Mouse (Mus musculus): ENCODE data around the gene Ddx54. TPM values are rescaled to one million over a fixed set of nuclear protein-coding genes. Genes with fewer than 3 reads are reported as not detected.

The Ddx54 gene
- polyA plus RNA-seq, 1 experiment from 2014 or later, result 25.9 TPM

GRCm38 (mm10) chr5:120649938-120650337 lies 37.4 kb downstream of the Ddx54 start:
- peaks cover 2% of the 10 kb centered on the region; the same call in 1 of the 2 replicates for H3K4me1 ChIP-seq (replicated peaks; ENCODE audit: control insufficient read depth, insufficient read depth, low read length)
- no peaks in the 10 kb centered on the region for H3K36me3 ChIP-seq (ENCODE audit: control insufficient read depth, insufficient read depth, low read length)
- ATAC-seq (ENCODE audit: low FRiP score), result no peak
- H3K4me3 ChIP-seq (ENCODE audit: low read depth, low read length), result no peak overlapping the region
- no peak overlapping the region for H3K4me2 ChIP-seq (replicated peaks; ENCODE audit: low read depth, low read length)
- H3K9me3 ChIP-seq (ENCODE audit: control insufficient read depth, low read length), result no peaks in the 10 kb centered on the region
- peaks cover 31% of the 10 kb centered on the region for H3K27me3 ChIP-seq (ENCODE audit: control insufficient read depth, insufficient read depth, low read length)
- 21% methylated on average over 13 of the region's 13 CpGs for WGBS
- no peak for DNase-seq (ENCODE audit: low spot score)
- no peak overlapping the region for H3K9ac ChIP-seq (ENCODE audit: low read depth, low read length)
- H3K27ac ChIP-seq (ENCODE audit: low read depth, low read length), result no peak overlapping the region

- Histone ChIP-seq H3K4me2 (replicated peaks; ENCODE audit: low read depth, low read length) (no peak overlapping the region), H3K27me3 (ENCODE audit: control insufficient read depth, insufficient read depth, low read length) (peaks cover 31% of the 10 kb centered on the region), H3K9me3 (ENCODE audit: control insufficient read depth, low read length) (no peaks in the 10 kb centered on the region), H3K36me3 (ENCODE audit: control insufficient read depth, insufficient read depth, low read length) (no peaks in the 10 kb centered on the region), H3K4me3 (ENCODE audit: low read depth, low read length) (no peak overlapping the region), H3K9ac (ENCODE audit: low read depth, low read length) (no peak overlapping the region), H3K4me1 (replicated peaks; ENCODE audit: control insufficient read depth, insufficient read depth, low read length) (peaks cover 2% of the 10 kb centered on the region; the same call in 1 of the 2 replicates), H3K27ac (ENCODE audit: low read depth, low read length) (no peak overlapping the region)
- WGBS, result 72% methylated on average over 5 of the region's 5 CpGs
- DNase-seq (ENCODE audit: low spot score) (no peak), ATAC-seq (ENCODE audit: low FRiP score) (no peak)
Measured at GRCm38 (mm10) chr5:120651230-120651629, 38.7 kb downstream of the Ddx54 start.

- Histone ChIP-seq H3K4me2 (replicated peaks; ENCODE audit: low read depth, low read length) (no peak overlapping the region), H3K4me3 (ENCODE audit: low read depth, low read length) (no peak overlapping the region), H3K9me3 (ENCODE audit: control insufficient read depth, low read length) (no peaks in the 10 kb centered on the region), H3K36me3 (ENCODE audit: control insufficient read depth, insufficient read depth, low read length) (no peaks in the 10 kb centered on the region), H3K9ac (ENCODE audit: low read depth, low read length) (no peak overlapping the region), H3K27ac (ENCODE audit: low read depth, low read length) (no peak overlapping the region), H3K4me1 (replicated peaks; ENCODE audit: control insufficient read depth, insufficient read depth, low read length) (peaks cover 2% of the 10 kb centered on the region; the same call in 1 of the 2 replicates), H3K27me3 (ENCODE audit: control insufficient read depth, insufficient read depth, low read length) (peaks cover 27% of the 10 kb centered on the region)
- DNase-seq (ENCODE audit: low spot score) (no peak), ATAC-seq (ENCODE audit: low FRiP score) (no peak)
- WGBS, result 83% methylated on average over 28 of the region's 28 CpGs
Measured at GRCm38 (mm10) chr5:120652915-120653701, 40.6 kb downstream of the Ddx54 start.

GRCm38 (mm10) chr5:120653873-120654272 lies 41.3 kb downstream of the Ddx54 start:
- no peak overlapping the region for H3K4me2 ChIP-seq (replicated peaks; ENCODE audit: low read depth, low read length)
- H3K27ac ChIP-seq (ENCODE audit: low read depth, low read length), result no peak overlapping the region
- no peak for DNase-seq (ENCODE audit: low spot score)
- peaks cover under 1% of the 10 kb centered on the region; the same call in 1 of the 2 replicates for H3K4me1 ChIP-seq (replicated peaks; ENCODE audit: control insufficient read depth, insufficient read depth, low read length)
- no peaks in the 10 kb centered on the region for H3K36me3 ChIP-seq (ENCODE audit: control insufficient read depth, insufficient read depth, low read length)
- H3K27me3 ChIP-seq (ENCODE audit: control insufficient read depth, insufficient read depth, low read length), result peaks cover 19% of the 10 kb centered on the region
- H3K4me3 ChIP-seq (ENCODE audit: low read depth, low read length), result no peak overlapping the region
- no peak overlapping the region for H3K9ac ChIP-seq (ENCODE audit: low read depth, low read length)
- no peak for ATAC-seq (ENCODE audit: low FRiP score)
- WGBS, result 89% methylated on average over 2 of the region's 2 CpGs
- no peaks in the 10 kb centered on the region for H3K9me3 ChIP-seq (ENCODE audit: control insufficient read depth, low read length)

GRCm38 (mm10) chr5:120656281-120656751 lies 43.8 kb downstream of the Ddx54 start:
- no peak overlapping the region for H3K4me3 ChIP-seq (ENCODE audit: low read depth, low read length)
- WGBS, result 89% methylated on average over 12 of the region's 12 CpGs
- H3K36me3 ChIP-seq (ENCODE audit: control insufficient read depth, insufficient read depth, low read length), result no peaks in the 10 kb centered on the region
- no peak overlapping the region for H3K4me2 ChIP-seq (replicated peaks; ENCODE audit: low read depth, low read length)
- no peaks in the 10 kb centered on the region for H3K9me3 ChIP-seq (ENCODE audit: control insufficient read depth, low read length)
- H3K4me1 ChIP-seq (replicated peaks; ENCODE audit: control insufficient read depth, insufficient read depth, low read length), result no peaks in the 10 kb centered on the region
- no peak overlapping the region for H3K27ac ChIP-seq (ENCODE audit: low read depth, low read length)
- no peak for ATAC-seq (ENCODE audit: low FRiP score)
- H3K27me3 ChIP-seq (ENCODE audit: control insufficient read depth, insufficient read depth, low read length), result no peaks in the 10 kb centered on the region; the same call in 1 of the 2 replicates
- H3K9ac ChIP-seq (ENCODE audit: low read depth, low read length), result no peak overlapping the region
- DNase-seq (ENCODE audit: low spot score), result no peak

- no peaks in the 10 kb centered on the region for H3K27me3 ChIP-seq (ENCODE audit: control insufficient read depth, insufficient read depth, low read length)
- no peak overlapping the region for H3K27ac ChIP-seq (ENCODE audit: low read depth, low read length)
- H3K4me2 ChIP-seq (replicated peaks; ENCODE audit: low read depth, low read length), result no peak overlapping the region
- DNase-seq (ENCODE audit: low spot score) (no peak), ATAC-seq (ENCODE audit: low FRiP score) (no peak)
- H3K9me3 ChIP-seq (ENCODE audit: control insufficient read depth, low read length), result no peaks in the 10 kb centered on the region
- H3K4me3 ChIP-seq (ENCODE audit: low read depth, low read length), result no peak overlapping the region
- no peaks in the 10 kb centered on the region for H3K4me1 ChIP-seq (replicated peaks; ENCODE audit: control insufficient read depth, insufficient read depth, low read length)
- H3K9ac ChIP-seq (ENCODE audit: low read depth, low read length), result no peak overlapping the region
- no peaks in the 10 kb centered on the region for H3K36me3 ChIP-seq (ENCODE audit: control insufficient read depth, insufficient read depth, low read length)
- whole genome bisulfite sequencing, result 48% methylated on average over 5 of the region's 5 CpGs
Measured at GRCm38 (mm10) chr5:120660816-120661215, 48.3 kb downstream of the Ddx54 start.

- H3K27me3 ChIP-seq (ENCODE audit: control insufficient read depth, insufficient read depth, low read length), result peaks cover 2% of the 10 kb centered on the region; the same call in 1 of the 2 replicates
- H3K27ac ChIP-seq (ENCODE audit: low read depth, low read length), result no peak overlapping the region
- H3K9ac ChIP-seq (ENCODE audit: low read depth, low read length), result no peak overlapping the region
- no peak for ATAC-seq (ENCODE audit: low FRiP score)
- no peak overlapping the region for H3K4me3 ChIP-seq (ENCODE audit: low read depth, low read length)
- WGBS, result 58% methylated on average over 2 of the region's 2 CpGs
- H3K4me1 ChIP-seq (replicated peaks; ENCODE audit: control insufficient read depth, insufficient read depth, low read length), result no peaks in the 10 kb centered on the region
- no peaks in the 10 kb centered on the region for H3K9me3 ChIP-seq (ENCODE audit: control insufficient read depth, low read length)
- no peak overlapping the region for H3K4me2 ChIP-seq (replicated peaks; ENCODE audit: low read depth, low read length)
- no peaks in the 10 kb centered on the region for H3K36me3 ChIP-seq (ENCODE audit: control insufficient read depth, insufficient read depth, low read length)
- no peak for DNase-seq (ENCODE audit: low spot score)
Measured at GRCm38 (mm10) chr5:120664888-120665287, 52.3 kb downstream of the Ddx54 start.

GRCm38 (mm10) chr5:120668761-120669160 lies 56.2 kb downstream of the Ddx54 start:
- no peak overlapping the region for H3K4me2 ChIP-seq (replicated peaks; ENCODE audit: low read depth, low read length)
- WGBS, result 70% methylated on average over 7 of the region's 7 CpGs
- H3K36me3 ChIP-seq (ENCODE audit: control insufficient read depth, insufficient read depth, low read length), result no peaks in the 10 kb centered on the region
- ATAC-seq (ENCODE audit: low FRiP score) (no peak), DNase-seq (ENCODE audit: low spot score) (no peak)
- no peaks in the 10 kb centered on the region for H3K9me3 ChIP-seq (ENCODE audit: control insufficient read depth, low read length)
- H3K4me1 ChIP-seq (replicated peaks; ENCODE audit: control insufficient read depth, insufficient read depth, low read length), result no peaks in the 10 kb centered on the region
- no peak overlapping the region for H3K9ac ChIP-seq (ENCODE audit: low read depth, low read length)
- H3K4me3 ChIP-seq (ENCODE audit: low read depth, low read length), result no peak overlapping the region
- peaks cover 2% of the 10 kb centered on the region; the same call in 1 of the 2 replicates for H3K27me3 ChIP-seq (ENCODE audit: control insufficient read depth, insufficient read depth, low read length)
- no peak overlapping the region for H3K27ac ChIP-seq (ENCODE audit: low read depth, low read length)

GRCm38 (mm10) chr5:120670132-120670531 lies 57.6 kb downstream of the Ddx54 start:
- no peaks in the 10 kb centered on the region for H3K9me3 ChIP-seq (ENCODE audit: control insufficient read depth, low read length)
- no peak overlapping the region for H3K9ac ChIP-seq (ENCODE audit: low read depth, low read length)
- H3K4me3 ChIP-seq (ENCODE audit: low read depth, low read length), result no peak overlapping the region
- H3K27ac ChIP-seq (ENCODE audit: low read depth, low read length), result no peak overlapping the region
- H3K27me3 ChIP-seq (ENCODE audit: control insufficient read depth, insufficient read depth, low read length), result peaks cover 2% of the 10 kb centered on the region; the same call in 1 of the 2 replicates
- no peak overlapping the region for H3K4me2 ChIP-seq (replicated peaks; ENCODE audit: low read depth, low read length)
- no peaks in the 10 kb centered on the region for H3K36me3 ChIP-seq (ENCODE audit: control insufficient read depth, insufficient read depth, low read length)
- no peaks in the 10 kb centered on the region for H3K4me1 ChIP-seq (replicated peaks; ENCODE audit: control insufficient read depth, insufficient read depth, low read length)
- DNase-seq (ENCODE audit: low spot score), result no peak
- WGBS, result 86% methylated on average over 7 of the region's 7 CpGs
- ATAC-seq (ENCODE audit: low FRiP score), result no peak

Data from hindbrain, embryonic 11.5 days (tissue).